Mouse (Mus musculus) lung, postnatal 36 days (tissue): ENCODE data around the gene Adcy4.

Source experiments
- DNase-seq: peaks from one replicate; pipeline ENCODE4 v3.0.0; 2022; ENCODE audit warnings: mixed read lengths

Adcy4 gene

GRCm38 (mm10) chr14:55747051-55747847 lies 36.6 kb downstream of the Adcy4 start:
- no peak for DNase-seq

GRCm38 (mm10) chr14:55745861-55746237 lies 38.0 kb downstream of the Adcy4 start:
- DNase-seq = no peak

- DNase-seq = peak; percentile 88
Measured at GRCm38 (mm10) chr14:55745180-55745860, 38.6 kb downstream of the Adcy4 start, which contains the start of the genes Dhrs1 and Nop9. Gene Dhrs1 (minus strand): TSS chr14:55745690. Gene Nop9 (plus strand): TSS chr14:55745693.

GRCm38 (mm10) chr14:55743711-55744110 lies 40.2 kb downstream of the Adcy4 start:
- peak; percentile 93 for DNase-seq

GRCm38 (mm10) chr14:55737086-55737687 lies 46.7 kb downstream of the Adcy4 start:
- no peak for DNase-seq

GRCm38 (mm10) chr14:55735758-55736157 lies 48.1 kb downstream of the Adcy4 start:
- DNase-seq = no peak

- DNase-seq = no peak
Measured at GRCm38 (mm10) chr14:55735334-55735733, 48.6 kb downstream of the Adcy4 start.

GRCm38 (mm10) chr14:55734869-55735268 lies 49.0 kb downstream of the Adcy4 start:
- DNase-seq = no peak

- DNase-seq = no peak
Measured at GRCm38 (mm10) chr14:55733889-55734288, 50.0 kb downstream of the Adcy4 start.

GRCm38 (mm10) chr14:55730531-55731032 lies 53.3 kb downstream of the Adcy4 start:
- DNase-seq = no peak

GRCm38 (mm10) chr14:55730116-55730515 lies 53.8 kb downstream of the Adcy4 start:
- DNase-seq = no peak

- peak; percentile 51 for DNase-seq
Measured at GRCm38 (mm10) chr14:55727889-55728685, 55.8 kb downstream of the Adcy4 start.

GRCm38 (mm10) chr14:55726261-55726660 lies 57.6 kb downstream of the Adcy4 start:
- DNase-seq = no peak

GRCm38 (mm10) chr14:55724411-55724871 lies 59.5 kb downstream of the Adcy4 start:
- DNase-seq = peak; percentile 83

GRCm38 (mm10) chr14:55723433-55723832 lies 60.5 kb downstream of the Adcy4 start:
- no peak for DNase-seq

GRCm38 (mm10) chr14:55722438-55722945 lies 61.4 kb downstream of the Adcy4 start:
- no peak for DNase-seq

- peak; percentile 96 for DNase-seq
Measured at GRCm38 (mm10) chr14:55721700-55722437, 62.0 kb downstream of the Adcy4 start, which contains the start of gene Rabggta. Gene Rabggta (minus strand): TSS chr14:55722263.

GRCm38 (mm10) chr14:55721076-55721475 lies 62.8 kb downstream of the Adcy4 start:
- no peak for DNase-seq

GRCm38 (mm10) chr14:55720666-55721065 lies 63.2 kb downstream of the Adcy4 start:
- DNase-seq = no peak

- DNase-seq = no peak
Measured at GRCm38 (mm10) chr14:55719737-55720136, 64.2 kb downstream of the Adcy4 start.
